Mouse (Mus musculus): ENCODE data around the gene Fhod1. TPM values are rescaled to one million over a fixed set of nuclear protein-coding genes. Genes with fewer than 3 reads are reported as not detected.

Fhod1 gene
- polyA plus RNA-seq, 1 experiment from 2014 or later = 0.82 TPM

DNA sequence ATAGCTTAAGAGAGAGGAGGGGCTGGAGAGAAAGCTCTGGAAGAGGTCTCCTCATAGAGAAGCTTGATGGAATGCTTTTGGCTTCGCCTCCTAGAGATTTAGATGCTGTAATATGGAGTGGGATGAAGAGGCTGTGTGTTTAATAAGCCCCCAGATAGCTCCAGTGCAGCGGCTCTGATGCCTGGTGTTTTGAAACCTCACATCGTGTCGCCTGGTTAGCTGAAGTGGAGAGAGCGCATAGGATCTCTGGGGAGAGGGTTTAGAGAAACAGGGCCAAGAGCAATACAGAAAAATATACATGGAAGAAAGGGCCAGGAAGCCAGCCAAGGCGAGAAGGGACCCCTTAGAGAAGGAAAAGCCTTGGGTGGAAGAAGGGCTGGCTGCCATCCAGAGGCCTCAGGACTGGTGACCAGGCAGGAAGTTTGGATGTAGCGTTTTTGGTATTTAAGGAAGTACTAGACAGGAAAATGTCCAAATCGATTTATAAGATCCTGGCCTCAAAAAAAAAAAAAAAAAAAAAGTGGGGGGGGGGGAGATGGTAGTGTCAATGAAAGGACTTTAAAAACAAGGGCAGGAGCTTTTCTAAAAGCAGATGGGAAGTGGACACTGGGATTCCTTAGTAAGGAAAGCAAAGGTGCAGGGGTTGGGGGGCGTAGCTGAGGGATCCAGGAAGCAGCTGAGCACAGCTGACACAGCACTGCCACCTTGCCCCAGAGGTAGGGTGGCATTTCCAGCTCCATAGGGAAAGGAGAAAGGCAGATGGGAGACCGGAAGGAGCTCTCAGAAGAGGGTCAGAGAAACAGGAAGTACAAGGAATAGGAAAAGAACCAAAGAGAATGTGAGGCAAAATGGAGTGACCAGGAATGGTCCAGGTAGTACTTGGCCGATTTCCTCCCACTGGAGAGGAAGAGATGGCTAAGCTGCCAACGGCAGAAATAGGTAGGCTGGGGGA is 14.3 kb upstream of the Fhod1 start:
- no peaks in the 10 kb centered on the region for H3K36me3 ChIP-seq (replicated peaks; ENCODE audit: insufficient read depth, low read length)
- TF ChIP-seq EP300 (IDR thresholded peaks at IDR 0.05; ENCODE audit: low read depth) (no peak), CTCF (IDR thresholded peaks at IDR 0.05; ENCODE audit: low read depth) (no peak)
- H3K4me1 ChIP-seq (ENCODE audit: insufficient read depth) = no peaks in the 10 kb centered on the region
- no peak for ATAC-seq
- no peak overlapping the region for H3K27ac ChIP-seq (ENCODE audit: low read depth)
- H3K27me3 ChIP-seq (ENCODE audit: insufficient read depth, low read length) = 0 out of 2 replicates have a peak, but pooled peaks cover 2% of the 10 kb centered on the region
- no peaks in the 10 kb centered on the region for H3K9me3 ChIP-seq (ENCODE audit: low read length)
- WGBS (ENCODE audit: insufficient replicate concordance) = 55% methylated on average over 12 of the region's 12 CpGs
- no peak overlapping the region for H3K4me3 ChIP-seq (ENCODE audit: low read depth, low read length)
- no peak overlapping the region for H3K4me2 ChIP-seq (ENCODE audit: low read depth, low read length)
- H3K9ac ChIP-seq (replicated peaks) = no peak overlapping the region
- DNase-seq = no peak

DNA sequence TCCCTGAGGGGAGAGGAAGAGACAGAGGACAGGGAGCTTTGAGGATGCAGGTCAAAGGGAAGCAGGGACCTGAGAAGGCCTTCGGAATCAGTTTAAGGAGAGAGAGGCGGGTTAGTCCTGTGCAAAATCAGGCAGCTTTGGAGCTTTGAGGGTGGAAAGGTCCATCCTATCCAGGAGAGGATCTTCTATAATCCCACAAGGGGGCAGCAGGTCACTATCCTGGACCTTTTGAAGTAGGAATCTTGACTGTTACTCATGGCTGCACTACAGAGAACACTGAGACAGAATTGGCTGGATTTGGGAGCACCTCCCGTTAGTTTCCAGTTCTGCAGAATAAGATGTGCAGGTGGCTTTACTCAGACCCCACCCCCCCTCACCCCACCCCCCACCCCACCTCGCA is 11.9 kb upstream of the Fhod1 start:
- DNase-seq (no peak), ATAC-seq (no peak)
- WGBS (ENCODE audit: insufficient replicate concordance) = 48% methylated on average over 4 of the region's 4 CpGs
- Histone ChIP-seq H3K4me1 (ENCODE audit: insufficient read depth) (no peaks in the 10 kb centered on the region), H3K27me3 (ENCODE audit: insufficient read depth, low read length) (0 out of 2 replicates have a peak, but pooled peaks cover 2% of the 10 kb centered on the region), H3K9ac (replicated peaks) (no peak overlapping the region), H3K36me3 (replicated peaks; ENCODE audit: insufficient read depth, low read length) (no peaks in the 10 kb centered on the region), H3K4me2 (ENCODE audit: low read depth, low read length) (no peak overlapping the region), H3K4me3 (ENCODE audit: low read depth, low read length) (no peak overlapping the region), H3K9me3 (ENCODE audit: low read length) (no peaks in the 10 kb centered on the region), H3K27ac (ENCODE audit: low read depth) (no peak overlapping the region)
- TF ChIP-seq CTCF (IDR thresholded peaks at IDR 0.05; ENCODE audit: low read depth) = peak; percentile 60
- no peak for TF ChIP-seq EP300 (IDR thresholded peaks at IDR 0.05; ENCODE audit: low read depth)

DNA sequence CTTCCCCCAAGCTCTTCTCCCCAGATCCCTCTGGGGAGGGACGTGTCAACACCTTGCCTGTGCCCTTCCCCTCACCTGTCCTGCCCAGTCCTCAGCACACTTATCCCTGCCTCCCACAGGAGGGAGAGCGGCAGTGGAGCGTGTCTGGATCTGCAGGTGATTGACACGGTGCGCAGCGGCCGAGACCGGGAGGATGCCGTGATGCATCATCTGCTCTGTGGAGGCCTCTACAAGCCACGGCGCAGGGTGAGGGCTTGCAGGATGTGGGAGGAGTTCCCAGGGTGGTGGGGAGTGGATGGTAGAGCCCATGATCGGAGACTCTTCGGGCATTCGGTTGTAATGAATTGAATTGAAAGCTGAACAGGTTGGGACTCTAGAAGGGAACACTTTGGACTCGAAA is 11.5 kb upstream of the Fhod1 start:
- Histone ChIP-seq H3K36me3 (replicated peaks; ENCODE audit: insufficient read depth, low read length) (no peaks in the 10 kb centered on the region), H3K4me1 (ENCODE audit: insufficient read depth) (no peaks in the 10 kb centered on the region), H3K4me3 (ENCODE audit: low read depth, low read length) (no peak overlapping the region), H3K27ac (ENCODE audit: low read depth) (no peak overlapping the region), H3K4me2 (ENCODE audit: low read depth, low read length) (no peak overlapping the region), H3K27me3 (ENCODE audit: insufficient read depth, low read length) (0 out of 2 replicates have a peak, but pooled peaks cover 2% of the 10 kb centered on the region), H3K9me3 (ENCODE audit: low read length) (no peaks in the 10 kb centered on the region), H3K9ac (replicated peaks) (no peak overlapping the region)
- WGBS (ENCODE audit: insufficient replicate concordance) = 77% methylated on average over 15 of the region's 15 CpGs
- no peak for DNase-seq
- no peak for TF ChIP-seq CTCF (IDR thresholded peaks at IDR 0.05; ENCODE audit: low read depth)
- TF ChIP-seq EP300 (IDR thresholded peaks at IDR 0.05; ENCODE audit: low read depth) = no peak
- no peak for ATAC-seq

DNA sequence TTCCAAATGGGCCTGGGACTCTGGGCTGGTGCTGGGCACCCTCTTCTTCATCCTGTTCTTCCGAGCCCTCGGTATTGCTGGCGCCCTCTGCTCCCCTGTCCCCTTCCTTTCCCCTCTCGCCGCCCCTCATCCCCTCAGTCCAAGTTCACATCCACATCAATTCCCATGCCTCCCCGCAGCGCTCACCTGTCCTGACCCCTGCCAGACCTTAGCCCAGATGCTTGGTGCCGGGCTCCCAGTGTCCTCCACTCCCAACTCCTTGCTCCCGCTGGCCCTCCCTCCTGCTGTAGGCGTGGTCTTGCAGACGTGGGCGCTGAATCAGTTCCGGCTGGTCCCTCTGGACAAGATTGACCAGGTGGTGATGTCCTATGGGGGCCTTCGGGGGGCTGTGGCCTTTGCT is 8.9 kb upstream of the Fhod1 start:
- 85% methylated on average over 14 of the region's 14 CpGs for WGBS (ENCODE audit: insufficient replicate concordance)
- no peak overlapping the region for H3K9ac ChIP-seq (replicated peaks)
- H3K4me3 ChIP-seq (ENCODE audit: low read depth, low read length) = no peak overlapping the region
- no peak for TF ChIP-seq EP300 (IDR thresholded peaks at IDR 0.05; ENCODE audit: low read depth)
- no peak for TF ChIP-seq CTCF (IDR thresholded peaks at IDR 0.05; ENCODE audit: low read depth)
- DNase-seq (no peak), ATAC-seq (no peak)
- 0 out of 2 replicates have a peak, but pooled peaks cover 2% of the 10 kb centered on the region for H3K27me3 ChIP-seq (ENCODE audit: insufficient read depth, low read length)
- H3K4me1 ChIP-seq (ENCODE audit: insufficient read depth) = no peaks in the 10 kb centered on the region
- no peaks in the 10 kb centered on the region for H3K36me3 ChIP-seq (replicated peaks; ENCODE audit: insufficient read depth, low read length)
- H3K9me3 ChIP-seq (ENCODE audit: low read length) = no peaks in the 10 kb centered on the region
- H3K27ac ChIP-seq (ENCODE audit: low read depth) = no peak overlapping the region
- no peak overlapping the region for H3K4me2 ChIP-seq (ENCODE audit: low read depth, low read length)

DNA sequence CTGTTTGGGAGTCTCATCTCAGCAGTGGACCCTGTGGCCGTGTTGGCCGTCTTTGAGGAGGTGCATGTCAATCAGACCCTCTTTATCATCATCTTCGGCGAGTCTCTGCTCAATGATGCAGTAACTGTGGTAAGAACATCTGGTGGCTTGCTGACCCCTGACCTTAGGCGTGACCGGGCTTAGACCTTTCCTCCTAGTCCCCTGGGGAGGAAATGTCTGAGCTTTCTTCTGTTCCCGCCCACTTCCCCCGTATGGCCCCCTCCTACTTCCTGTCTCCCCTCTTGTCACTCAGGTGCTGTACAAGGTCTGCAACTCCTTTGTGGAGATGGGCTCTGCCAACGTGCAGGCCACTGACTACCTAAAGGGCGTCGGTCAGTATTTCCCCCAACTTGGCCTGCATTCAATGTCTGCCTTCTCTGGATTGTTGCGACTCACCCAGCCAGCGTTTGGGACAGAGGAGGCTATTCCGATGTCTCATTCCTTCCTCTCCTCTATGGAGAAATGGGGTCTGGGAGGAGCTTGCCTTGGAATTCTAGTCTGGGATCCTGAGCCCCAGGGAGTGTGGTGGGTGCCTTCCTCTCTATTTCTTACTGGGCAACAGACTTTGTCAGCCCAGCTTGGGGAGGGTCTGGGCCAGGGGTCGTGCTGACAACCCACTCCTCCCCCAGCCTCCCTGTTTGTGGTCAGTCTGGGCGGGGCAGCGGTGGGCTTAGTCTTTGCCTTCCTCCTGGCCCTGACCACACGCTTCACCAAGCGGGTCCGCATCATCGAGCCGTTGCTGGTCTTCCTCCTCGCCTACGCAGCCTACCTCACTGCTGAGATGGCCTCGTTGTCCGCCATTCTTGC is 7.6 kb upstream of the Fhod1 start:
- TF ChIP-seq CTCF (IDR thresholded peaks at IDR 0.05; ENCODE audit: low read depth) (no peak), EP300 (IDR thresholded peaks at IDR 0.05; ENCODE audit: low read depth) (no peak)
- H3K4me1 ChIP-seq (ENCODE audit: insufficient read depth) = no peaks in the 10 kb centered on the region
- DNase-seq (peak; percentile 37), ATAC-seq (no peak)
- H3K4me2 ChIP-seq (ENCODE audit: low read depth, low read length) = no peak overlapping the region
- H3K27me3 ChIP-seq (ENCODE audit: insufficient read depth, low read length) = peaks cover 12% of the 10 kb centered on the region
- H3K4me3 ChIP-seq (ENCODE audit: low read depth, low read length) = no peak overlapping the region
- no peak overlapping the region for H3K9ac ChIP-seq (replicated peaks)
- H3K9me3 ChIP-seq (ENCODE audit: low read length) = no peaks in the 10 kb centered on the region
- H3K36me3 ChIP-seq (replicated peaks; ENCODE audit: insufficient read depth, low read length) = no peaks in the 10 kb centered on the region
- 67% methylated on average over 26 of the region's 26 CpGs for WGBS (ENCODE audit: insufficient replicate concordance)
- no peak overlapping the region; the same call in 1 of the 2 replicates for H3K27ac ChIP-seq (ENCODE audit: low read depth)

DNA sequence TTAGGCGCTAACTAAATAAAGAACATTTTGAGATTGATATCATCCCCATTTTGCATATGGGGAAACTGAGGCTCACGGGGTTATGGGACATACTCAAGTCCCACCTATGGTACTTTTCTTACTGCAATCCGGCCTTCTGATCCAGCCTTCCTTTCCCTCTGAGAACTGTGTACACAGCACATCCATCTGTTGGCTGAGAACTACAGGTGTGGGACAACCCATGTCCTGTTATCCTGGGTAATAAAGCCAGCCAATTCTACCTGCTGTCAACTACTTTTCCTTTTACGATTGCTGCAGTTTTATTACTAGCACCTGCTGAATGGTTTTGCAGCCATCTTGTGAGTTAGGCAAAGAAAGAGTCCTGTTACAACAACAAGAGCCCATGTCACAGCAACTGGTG is 6.8 kb upstream of the Fhod1 start:
- TF ChIP-seq EP300 (IDR thresholded peaks at IDR 0.05; ENCODE audit: low read depth) (no peak), CTCF (IDR thresholded peaks at IDR 0.05; ENCODE audit: low read depth) (no peak)
- H3K27me3 ChIP-seq (ENCODE audit: insufficient read depth, low read length) = peaks cover 20% of the 10 kb centered on the region
- no peaks in the 10 kb centered on the region for H3K36me3 ChIP-seq (replicated peaks; ENCODE audit: insufficient read depth, low read length)
- WGBS (ENCODE audit: insufficient replicate concordance) = 73% methylated on average over 4 of the region's 4 CpGs
- no peak overlapping the region; the same call in 1 of the 2 replicates for H3K27ac ChIP-seq (ENCODE audit: low read depth)
- ATAC-seq = no peak
- H3K4me2 ChIP-seq (ENCODE audit: low read depth, low read length) = no peak overlapping the region
- H3K9ac ChIP-seq (replicated peaks) = no peak overlapping the region
- no peaks in the 10 kb centered on the region for H3K4me1 ChIP-seq (ENCODE audit: insufficient read depth)
- no peak for DNase-seq
- H3K9me3 ChIP-seq (ENCODE audit: low read length) = no peaks in the 10 kb centered on the region
- no peak overlapping the region for H3K4me3 ChIP-seq (ENCODE audit: low read depth, low read length)

Measured in liver, postnatal 0 days (tissue).